Mouse (Mus musculus): Measurements from ENCODE around the gene Arfrp1. TPM values are rescaled to one million over a fixed set of nuclear protein-coding genes. Genes with fewer than 3 reads are reported as not detected.

Gene Arfrp1
- total RNA-seq, 1 experiment, result 32.8 TPM

- Histone ChIP-seq H3K9ac (ENCODE audit: insufficient read depth, low read depth, low read length, poor library complexity, severe bottlenecking) (no peak overlapping the region), H3K4me3 (ENCODE audit: insufficient read depth in 1 of 2, low read depth in 1 of 2, low read length in 2 of 2, poor library complexity in 1 of 2, severe bottlenecking in 1 of 2) (no peak overlapping the region), H3K4me1 (ENCODE audit: control insufficient read depth in 2 of 2, insufficient read depth in 2 of 2, low read length in 2 of 2, poor library complexity in 1 of 2) (peaks cover 0 to 9% of the 10 kb centered on the region in 2 experiments; a peak in 2 of 4 replicates), H3K36me3 (ENCODE audit: control insufficient read depth, insufficient read depth, low read length, poor library complexity, severe bottlenecking) (peaks cover 41% of the 10 kb centered on the region), H3K9me3 (ENCODE audit: control insufficient read depth, insufficient read depth, low read depth, low read length) (no peaks in the 10 kb centered on the region), H3K27ac (ENCODE audit: insufficient read depth, low read depth, low read length, poor library complexity, severe bottlenecking) (no peak overlapping the region)
- no peak for TF ChIP-seq HCFC1 (IDR thresholded peaks at IDR 0.05; ENCODE audit: borderline replicate concordance, insufficient read depth, low read length)
- no peak for TF ChIP-seq CHD2 (IDR thresholded peaks at IDR 0.05; ENCODE audit: low read depth, low read length)
- TF ChIP-seq ZC3H11A (IDR thresholded peaks at IDR 0.05; ENCODE audit: borderline replicate concordance, low read depth, low read length), result no peak
- no peak for TF ChIP-seq ZNF384 (IDR thresholded peaks at IDR 0.05; ENCODE audit: low read depth, low read length)
- TF ChIP-seq MAFK (IDR thresholded peaks at IDR 0.05; ENCODE audit: insufficient read depth, low read depth, low read length), result no peak
- DNase-seq (ENCODE audit: low read depth, low spot score), result no peak
- in situ Hi-C loops (cut with MboI; ENCODE audit: low sequenced_read_pairs in 2 of 2, unreplicated experiment in 2 of 2), result no loop called here
Observed at GRCm38 (mm10) chr2:181381631-181382306, 16.6 kb upstream of the Arfrp1 start.

GRCm38 (mm10) chr2:181381107-181381506 lies 15.9 kb upstream of the Arfrp1 start:
- no peak overlapping the region for H3K4me3 ChIP-seq (ENCODE audit: insufficient read depth in 1 of 2, low read depth in 1 of 2, low read length in 2 of 2, poor library complexity in 1 of 2, severe bottlenecking in 1 of 2)
- H3K4me1 ChIP-seq (ENCODE audit: control insufficient read depth in 2 of 2, insufficient read depth in 2 of 2, low read length in 2 of 2, poor library complexity in 1 of 2), result peaks cover 0 to 9% of the 10 kb centered on the region in 2 experiments; a peak in 2 of 4 replicates
- no peaks in the 10 kb centered on the region for H3K9me3 ChIP-seq (ENCODE audit: control insufficient read depth, insufficient read depth, low read depth, low read length)
- H3K36me3 ChIP-seq (ENCODE audit: control insufficient read depth, insufficient read depth, low read length, poor library complexity, severe bottlenecking), result peaks cover 41% of the 10 kb centered on the region
- in situ Hi-C loops (cut with MboI; ENCODE audit: low sequenced_read_pairs in 2 of 2, unreplicated experiment in 2 of 2), result no loop called here
- no peak for TF ChIP-seq ZNF384 (IDR thresholded peaks at IDR 0.05; ENCODE audit: low read depth, low read length)
- no peak for TF ChIP-seq HCFC1 (IDR thresholded peaks at IDR 0.05; ENCODE audit: borderline replicate concordance, insufficient read depth, low read length)
- TF ChIP-seq ZC3H11A (IDR thresholded peaks at IDR 0.05; ENCODE audit: borderline replicate concordance, low read depth, low read length), result no peak
- TF ChIP-seq MAFK (IDR thresholded peaks at IDR 0.05; ENCODE audit: insufficient read depth, low read depth, low read length), result no peak
- no peak for TF ChIP-seq CHD2 (IDR thresholded peaks at IDR 0.05; ENCODE audit: low read depth, low read length)
- H3K9ac ChIP-seq (ENCODE audit: insufficient read depth, low read depth, low read length, poor library complexity, severe bottlenecking), result no peak overlapping the region
- no peak for DNase-seq (ENCODE audit: low read depth, low spot score)
- H3K27ac ChIP-seq (ENCODE audit: insufficient read depth, low read depth, low read length, poor library complexity, severe bottlenecking), result no peak overlapping the region

- H3K9me3 ChIP-seq (ENCODE audit: control insufficient read depth, insufficient read depth, low read depth, low read length), result no peaks in the 10 kb centered on the region
- TF ChIP-seq MAFK (IDR thresholded peaks at IDR 0.05; ENCODE audit: insufficient read depth, low read depth, low read length) (no peak), HCFC1 (IDR thresholded peaks at IDR 0.05; ENCODE audit: borderline replicate concordance, insufficient read depth, low read length) (no peak), CHD2 (IDR thresholded peaks at IDR 0.05; ENCODE audit: low read depth, low read length) (no peak), ZNF384 (IDR thresholded peaks at IDR 0.05; ENCODE audit: low read depth, low read length) (no peak), ZC3H11A (IDR thresholded peaks at IDR 0.05; ENCODE audit: borderline replicate concordance, low read depth, low read length) (no peak)
- H3K9ac ChIP-seq (ENCODE audit: insufficient read depth, low read depth, low read length, poor library complexity, severe bottlenecking), result no peak overlapping the region
- no peak overlapping the region for H3K4me3 ChIP-seq (ENCODE audit: insufficient read depth in 1 of 2, low read depth in 1 of 2, low read length in 2 of 2, poor library complexity in 1 of 2, severe bottlenecking in 1 of 2)
- in situ Hi-C loops (cut with MboI; ENCODE audit: low sequenced_read_pairs in 2 of 2, unreplicated experiment in 2 of 2), result no loop called here
- H3K36me3 ChIP-seq (ENCODE audit: control insufficient read depth, insufficient read depth, low read length, poor library complexity, severe bottlenecking), result peaks cover 41% of the 10 kb centered on the region
- DNase-seq (ENCODE audit: low read depth, low spot score), result no peak
- H3K4me1 ChIP-seq (ENCODE audit: control insufficient read depth in 2 of 2, insufficient read depth in 2 of 2, low read length in 2 of 2, poor library complexity in 1 of 2), result peaks cover 0 to 9% of the 10 kb centered on the region in 2 experiments; a peak in 2 of 4 replicates
- no peak overlapping the region for H3K27ac ChIP-seq (ENCODE audit: insufficient read depth, low read depth, low read length, poor library complexity, severe bottlenecking)
Observed at GRCm38 (mm10) chr2:181380251-181380650, 15.0 kb upstream of the Arfrp1 start.

- DNase-seq (ENCODE audit: low read depth, low spot score), result no peak
- no peaks in the 10 kb centered on the region for H3K9me3 ChIP-seq (ENCODE audit: control insufficient read depth, insufficient read depth, low read depth, low read length)
- in situ Hi-C loops (cut with MboI; ENCODE audit: low sequenced_read_pairs in 2 of 2, unreplicated experiment in 2 of 2), result no loop called here
- no peak within 1 kb of the TSS for H3K27ac ChIP-seq (ENCODE audit: insufficient read depth, low read depth, low read length, poor library complexity, severe bottlenecking)
- no peak for TF ChIP-seq ZC3H11A (IDR thresholded peaks at IDR 0.05; ENCODE audit: borderline replicate concordance, low read depth, low read length)
- no peak for TF ChIP-seq MAFK (IDR thresholded peaks at IDR 0.05; ENCODE audit: insufficient read depth, low read depth, low read length)
- TF ChIP-seq CHD2 (IDR thresholded peaks at IDR 0.05; ENCODE audit: low read depth, low read length), result no peak
- no peak for TF ChIP-seq ZNF384 (IDR thresholded peaks at IDR 0.05; ENCODE audit: low read depth, low read length)
- peaks cover 0 to 5% of the 10 kb centered on the region in 2 experiments; a peak in 2 of 4 replicates for H3K4me1 ChIP-seq (ENCODE audit: control insufficient read depth in 2 of 2, insufficient read depth in 2 of 2, low read length in 2 of 2, poor library complexity in 1 of 2)
- peaks cover 41% of the 10 kb centered on the region for H3K36me3 ChIP-seq (ENCODE audit: control insufficient read depth, insufficient read depth, low read length, poor library complexity, severe bottlenecking)
- H3K4me3 ChIP-seq (ENCODE audit: insufficient read depth in 1 of 2, low read depth in 1 of 2, low read length in 2 of 2, poor library complexity in 1 of 2, severe bottlenecking in 1 of 2), result no peak within 1 kb of the TSS
- no peak within 1 kb of the TSS for H3K9ac ChIP-seq (ENCODE audit: insufficient read depth, low read depth, low read length, poor library complexity, severe bottlenecking)
Observed at GRCm38 (mm10) chr2:181379778-181380177, 14.6 kb upstream of the Arfrp1 start, which contains the start of gene Lime1. Lime1 (plus strand) TSS chr2:181380078.
